Mouse (Mus musculus): ENCODE measurements around the gene Slc25a14.

The Slc25a14 gene

GRCm38 (mm10) chrX:48623379-48624053, at the start of gene Slc25a14:
Gene Slc25a14 (plus strand): TSS chrX:48623413.
- in situ Hi-C loops (cut with MboI, MseI), result no loop called here

- in situ Hi-C loops (cut with MboI, MseI), result no loop called here
These were observed 39.9 kb upstream of the Slc25a14 start for GRCm38 (mm10) chrX:48583332-48583731.

- in situ Hi-C loops (cut with MboI, MseI), result no loop called here
These were observed 29.5 kb upstream of the Slc25a14 start for GRCm38 (mm10) chrX:48593721-48594098.

- in situ Hi-C loops (cut with MboI, MseI), result no loop called here
These were observed 29.0 kb upstream of the Slc25a14 start, which contains the start of gene Zfp280c for GRCm38 (mm10) chrX:48594099-48594760. Gene Zfp280c (minus strand): TSS chrX:48594504.

GRCm38 (mm10) chrX:48596053-48596452, 27.2 kb upstream of the Slc25a14 start:
- in situ Hi-C loops (cut with MboI, MseI), result no loop called here

- in situ Hi-C loops (cut with MboI, MseI), result no loop called here
These were observed 26.3 kb upstream of the Slc25a14 start for GRCm38 (mm10) chrX:48596906-48597305.

- in situ Hi-C loops (cut with MboI, MseI), result no loop called here
These were observed 18.3 kb upstream of the Slc25a14 start for GRCm38 (mm10) chrX:48604872-48605271.

GRCm38 (mm10) chrX:48623049-48623378, 199 bp upstream of the Slc25a14 start:
- in situ Hi-C loops (cut with MboI, MseI), result no loop called here

GRCm38 (mm10) chrX:48624054-48624420, 824 bp downstream of the Slc25a14 start:
- in situ Hi-C loops (cut with MboI, MseI), result no loop called here

GRCm38 (mm10) chrX:48637032-48637431, 13.8 kb downstream of the Slc25a14 start:
- in situ Hi-C loops (cut with MboI, MseI), result no loop called here

GRCm38 (mm10) chrX:48644122-48644521, 20.9 kb downstream of the Slc25a14 start:
- in situ Hi-C loops (cut with MboI, MseI), result no loop called here

- in situ Hi-C loops (cut with MboI, MseI), result no loop called here
These were observed 43.6 kb downstream of the Slc25a14 start for GRCm38 (mm10) chrX:48666807-48667206.

- in situ Hi-C loops (cut with MboI, MseI), result no loop called here
These were observed 46.4 kb downstream of the Slc25a14 start for GRCm38 (mm10) chrX:48669588-48669987.

GRCm38 (mm10) chrX:48671714-48672113, 48.5 kb downstream of the Slc25a14 start:
- in situ Hi-C loops (cut with MboI, MseI), result no loop called here

GRCm38 (mm10) chrX:48674171-48674570, 51.0 kb downstream of the Slc25a14 start, which contains the start of gene Gpr119:
Gene Gpr119 (minus strand): TSS chrX:48674478.
- in situ Hi-C loops (cut with MboI, MseI), result no loop called here

- in situ Hi-C loops (cut with MboI, MseI), result loop anchor here (25.0 kb wide), 1 partner anchor 629 kb away; no protein-coding TSS in a partner anchor
These were observed 60.2 kb downstream of the Slc25a14 start for GRCm38 (mm10) chrX:48683451-48683850.

GRCm38 (mm10) chrX:48683857-48684256, 60.6 kb downstream of the Slc25a14 start:
- in situ Hi-C loops (cut with MboI, MseI), result loop anchor here (25.0 kb wide), 1 partner anchor 628 kb away; no protein-coding TSS in a partner anchor

GRCm38 (mm10) chrX:48694460-48694859, 71.2 kb downstream of the Slc25a14 start:
- in situ Hi-C loops (cut with MboI, MseI), result loop anchor here (25.0 kb wide), 1 partner anchor 618 kb away; no protein-coding TSS in a partner anchor

GRCm38 (mm10) chrX:48694864-48695371, 71.7 kb downstream of the Slc25a14 start, which contains the start of gene Rbmx2:
Gene Rbmx2 (plus strand): TSS chrX:48695004.
- in situ Hi-C loops (cut with MboI, MseI), result loop anchor here (25.0 kb wide), 1 partner anchor 617 kb away; no protein-coding TSS in a partner anchor

- in situ Hi-C loops (cut with MboI, MseI), result no loop called here
These were observed 86.5 kb downstream of the Slc25a14 start for GRCm38 (mm10) chrX:48709701-48710100.
